Mouse (Mus musculus): ENCODE measurements around the gene Miga1.
"Not testable (repeated sequence)": the region's sequence is repeated elsewhere in the genome, so short reads cannot be mapped to it uniquely, and the experiment has no call there.

The Miga1 gene

DNA sequence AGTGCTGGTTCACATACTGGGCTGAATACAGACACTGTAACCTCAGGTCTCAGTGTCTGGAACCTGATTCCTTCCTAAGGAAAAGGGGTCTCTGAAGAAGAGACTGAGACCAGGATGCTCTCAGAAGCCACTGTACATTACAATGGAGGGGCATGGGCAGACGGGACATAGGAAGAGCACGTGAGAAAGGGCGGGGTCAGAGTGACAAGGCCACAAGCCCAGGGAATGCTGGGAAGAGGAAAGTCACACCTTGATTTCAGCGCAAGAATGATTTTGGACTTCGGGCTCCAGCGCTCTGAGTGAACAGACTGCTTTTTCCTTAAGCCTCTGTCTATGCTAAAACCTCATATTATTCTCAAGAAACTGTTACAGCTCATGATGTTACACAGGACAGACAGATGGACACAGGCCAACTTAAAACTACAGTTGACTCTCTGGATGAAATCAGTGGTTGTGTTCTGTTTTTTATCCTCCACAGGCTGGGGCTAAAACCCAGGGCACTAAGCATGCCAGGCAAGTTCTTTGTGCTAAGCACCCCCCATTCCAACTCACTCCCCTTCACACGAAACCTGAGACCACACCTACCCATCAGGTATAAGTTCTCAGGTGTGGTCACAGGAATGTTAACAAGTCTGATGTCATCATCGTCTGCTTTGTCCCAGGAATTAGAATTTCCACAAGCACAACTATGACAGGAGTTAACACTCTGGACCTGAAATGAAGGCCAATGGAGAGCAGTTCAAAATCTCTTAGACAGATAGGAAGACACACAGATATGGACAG lies 18.3 kb downstream of the Miga1 start:
- DNase-seq (ENCODE audit: low spot score): no peak

DNA sequence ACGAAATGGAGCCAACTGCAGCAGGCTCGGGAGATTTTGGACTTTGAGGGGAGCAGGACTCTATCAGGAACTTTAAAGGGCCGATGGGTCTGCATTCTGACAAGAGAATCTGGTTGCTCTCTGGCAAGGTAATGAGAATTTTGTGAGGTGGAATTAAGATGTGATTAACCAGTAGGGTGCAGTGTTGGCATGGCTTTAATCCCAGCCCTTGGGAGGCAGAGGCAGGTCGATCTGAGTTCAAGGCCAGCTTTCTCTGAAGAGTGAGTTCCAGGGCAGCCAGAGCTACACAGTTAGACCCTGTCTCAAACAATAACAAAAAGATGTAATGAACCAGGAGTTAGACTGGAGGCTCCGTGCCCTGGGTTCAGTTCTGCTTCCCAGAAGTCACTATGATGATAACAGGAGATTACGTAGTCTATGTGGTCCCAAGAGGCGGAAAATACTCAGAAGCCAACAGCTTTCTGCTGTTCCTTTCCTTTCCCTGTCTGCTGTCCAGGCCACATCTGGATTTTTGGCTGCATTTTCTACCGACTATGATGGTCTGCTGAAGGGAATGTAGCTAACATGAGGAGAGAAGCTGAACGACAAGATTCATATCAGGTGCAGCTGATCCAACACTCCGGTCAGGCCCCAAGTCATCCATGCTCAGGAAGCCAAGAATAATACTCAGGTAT lies 19.1 kb downstream of the Miga1 start:
- DNase-seq (ENCODE audit: low spot score): no peak

DNA sequence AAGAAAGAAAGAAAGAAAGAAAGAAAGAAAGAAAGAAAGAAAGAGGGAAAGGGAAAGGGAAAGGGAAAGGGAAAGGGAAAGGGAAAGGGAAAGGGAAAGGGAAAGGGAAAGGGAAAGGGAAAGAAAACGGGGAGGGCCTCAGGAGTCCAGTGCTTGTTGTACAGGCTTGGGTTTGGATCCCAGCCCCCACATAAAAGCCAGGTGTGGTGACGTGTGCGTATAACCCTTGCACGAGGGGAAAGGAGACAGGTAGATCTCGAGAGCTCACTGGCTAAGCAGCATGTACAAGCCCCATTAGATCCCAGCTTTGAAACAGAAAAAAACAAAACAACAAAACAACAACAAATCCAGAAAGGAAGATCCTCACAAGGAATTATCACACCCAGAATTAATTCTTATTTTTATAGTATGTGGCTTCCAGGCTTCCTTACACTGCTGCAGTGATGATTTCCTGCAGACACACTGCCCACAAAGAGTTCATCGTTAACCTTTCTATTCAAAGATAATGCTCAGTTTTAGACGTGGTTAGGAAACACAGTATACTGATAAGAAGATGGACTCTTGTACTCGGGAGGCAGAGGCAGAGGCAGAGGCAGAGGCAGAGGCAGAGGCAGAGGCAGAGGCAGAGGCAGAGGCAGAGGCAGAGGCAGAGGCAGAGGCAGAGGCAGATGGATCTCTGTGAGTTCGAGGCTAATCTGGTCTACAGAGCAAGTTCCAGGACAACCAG lies 23.6 kb downstream of the Miga1 start:
- not testable (repeated sequence) for DNase-seq (ENCODE audit: low spot score)

DNA sequence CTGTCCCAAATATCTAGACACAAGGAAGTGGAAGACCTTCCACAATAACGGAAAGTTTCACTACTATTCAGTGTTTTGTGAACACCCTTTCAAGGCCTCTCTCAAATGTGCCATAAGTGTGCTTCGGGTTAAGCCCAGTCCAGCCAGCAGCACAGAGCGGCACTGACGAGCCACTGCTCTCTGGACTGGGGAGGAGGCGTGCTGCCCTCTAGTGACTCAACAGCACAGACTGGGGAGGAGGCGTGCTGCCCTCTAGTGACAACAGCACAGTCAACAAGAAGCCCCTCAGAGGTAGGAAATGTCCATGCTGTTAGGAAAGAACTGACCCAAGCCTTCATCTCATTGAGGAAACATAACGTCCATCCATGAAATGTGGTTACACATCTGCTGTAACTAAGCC lies 24.6 kb downstream of the Miga1 start:
- DNase-seq (ENCODE audit: low spot score): peak; percentile 42

DNA sequence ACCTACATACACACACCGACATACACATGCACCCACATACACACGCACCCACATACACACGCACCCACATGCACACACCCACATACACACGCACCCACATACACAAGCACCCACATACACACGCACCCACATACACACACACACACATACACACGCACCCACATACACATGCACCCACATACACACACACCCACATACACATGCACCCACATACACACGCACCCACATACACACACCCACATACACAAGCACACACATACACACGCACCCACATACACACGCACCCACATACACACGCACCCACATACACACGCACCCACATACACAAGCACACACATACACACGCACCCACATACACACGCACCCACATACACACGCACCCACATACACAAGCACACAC lies 25.5 kb downstream of the Miga1 start:
- DNase-seq (ENCODE audit: low spot score): not testable (repeated sequence)

DNA sequence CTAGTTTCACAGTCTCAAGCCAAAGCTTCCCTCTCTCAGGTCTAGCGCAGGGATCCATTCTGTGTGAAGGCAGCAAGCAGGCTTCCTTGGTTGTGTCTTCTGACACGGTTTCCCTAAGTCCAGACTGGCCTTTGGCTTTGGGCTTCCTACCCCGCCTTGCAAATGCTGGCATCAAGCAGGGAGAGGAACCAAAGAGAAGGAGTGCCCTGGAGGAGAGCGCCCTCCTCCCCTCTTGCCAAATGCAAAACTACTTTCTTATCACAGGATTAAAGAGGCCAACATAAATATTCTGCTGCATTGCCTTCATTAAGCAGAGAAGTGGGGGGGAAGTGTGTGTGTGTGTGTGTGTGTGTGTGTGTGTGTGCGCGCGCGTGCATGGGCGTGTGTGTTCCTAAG lies 31.0 kb downstream of the Miga1 start:
- no peak for DNase-seq (ENCODE audit: low spot score)

DNA sequence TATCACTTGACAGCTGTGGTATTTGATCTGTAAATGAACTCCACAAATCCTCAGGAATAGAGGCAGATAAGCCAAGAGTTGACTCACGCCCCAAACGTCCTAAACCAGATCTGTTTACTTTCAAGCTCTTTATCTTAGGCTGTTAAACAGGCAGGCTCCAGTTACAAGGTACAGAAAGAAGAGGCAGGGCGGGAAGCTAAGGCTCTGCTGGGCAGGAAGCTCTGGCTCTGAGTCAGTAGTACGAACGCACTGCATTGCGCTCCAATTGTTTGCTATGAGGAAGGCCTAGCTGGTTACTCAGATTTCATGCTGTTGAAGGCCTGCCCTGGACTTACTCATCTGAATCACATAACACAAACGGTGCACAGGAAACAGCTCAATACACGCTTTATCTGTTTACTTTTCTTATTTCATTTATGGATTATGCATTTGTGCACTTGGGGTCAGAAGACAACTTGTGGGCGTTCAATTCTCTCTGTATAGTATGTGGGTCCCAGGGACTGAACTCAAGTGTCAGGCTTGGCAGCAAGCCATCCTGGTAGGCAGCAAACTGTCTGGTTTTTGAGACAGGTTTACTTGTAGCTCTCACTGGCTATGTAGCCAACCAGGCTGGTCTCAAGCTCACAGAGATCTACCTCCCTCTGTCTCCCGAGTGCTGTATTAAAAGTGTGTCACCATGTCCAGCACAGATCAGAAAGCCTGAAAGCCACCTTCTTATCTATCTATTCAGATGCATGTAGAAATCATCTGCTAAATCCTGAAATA lies 31.5 kb downstream of the Miga1 start:
- DNase-seq (ENCODE audit: low spot score): peak; percentile 64

DNA sequence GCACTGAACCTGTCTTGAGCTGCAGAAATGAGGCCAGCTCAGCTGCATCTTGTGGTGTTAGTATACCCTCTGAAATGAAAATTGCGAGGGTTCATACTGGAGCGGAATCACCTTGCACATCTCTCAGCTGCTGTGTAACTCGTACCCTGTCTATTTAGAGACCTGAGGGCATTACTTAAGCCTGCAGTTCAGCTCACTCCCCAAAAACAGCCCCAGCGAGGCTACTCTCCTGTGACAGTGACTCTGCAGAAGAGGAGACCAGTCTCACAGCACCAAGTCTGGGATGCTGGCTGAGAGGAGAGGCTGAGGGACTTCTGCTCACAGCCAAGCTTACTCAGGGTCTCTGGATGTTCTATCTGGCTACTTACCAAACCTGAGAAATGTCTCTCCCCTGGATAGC lies 34.2 kb downstream of the Miga1 start:
- DNase-seq (ENCODE audit: low spot score): no peak

DNA sequence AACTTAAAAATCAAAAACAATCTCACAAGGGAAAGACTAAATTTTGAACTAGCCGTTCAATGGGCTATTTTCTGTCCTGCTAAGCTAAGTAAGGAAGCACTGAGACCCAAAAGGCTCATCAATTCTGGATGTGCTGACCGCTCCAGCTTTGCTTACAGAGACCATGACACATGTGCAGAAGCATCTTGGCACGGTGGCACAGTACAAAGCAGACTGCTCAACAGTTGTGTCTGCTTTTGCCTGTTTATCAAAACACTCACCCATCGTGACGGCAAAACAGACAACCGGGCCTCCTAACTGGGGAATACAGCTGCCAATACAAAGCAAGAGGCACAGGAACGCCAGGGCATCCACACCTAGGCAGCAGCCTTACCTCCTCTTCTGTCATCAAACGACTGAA lies 35.1 kb downstream of the Miga1 start:
- DNase-seq (ENCODE audit: low spot score): no peak

DNA sequence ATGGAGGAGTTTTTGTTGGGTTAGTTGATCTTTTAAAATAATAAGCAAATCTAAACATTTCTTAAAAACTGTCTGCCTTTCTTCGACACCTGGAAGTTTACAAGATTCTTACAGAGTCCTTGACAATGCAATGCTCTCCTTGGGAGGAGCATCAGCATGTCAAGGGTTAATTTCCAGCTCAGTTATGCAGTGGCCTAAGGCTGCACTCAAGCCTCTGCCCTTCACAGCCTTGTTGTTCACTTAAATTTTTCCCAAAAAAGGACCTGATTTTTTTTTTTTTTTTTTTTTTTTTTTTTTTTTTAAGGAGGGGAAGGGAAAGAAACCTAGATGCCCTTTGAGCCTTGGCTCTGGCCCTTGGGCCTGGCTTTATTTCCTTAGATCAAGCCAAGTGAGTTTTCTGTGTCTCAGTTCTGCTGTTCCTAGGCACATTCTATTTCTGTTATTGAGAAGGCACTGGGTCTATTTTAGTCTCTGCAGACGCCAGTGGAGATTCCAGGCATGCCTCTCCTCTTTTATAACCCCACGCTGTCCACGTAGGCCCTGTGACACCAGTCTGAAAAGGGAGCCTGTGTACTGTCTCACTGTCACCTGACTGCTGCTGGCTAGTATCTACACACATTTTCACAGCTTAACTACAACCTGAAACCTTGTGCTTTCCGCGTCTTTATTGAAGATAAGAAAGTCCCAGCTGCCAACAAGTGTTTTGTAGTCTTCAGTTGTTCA lies 36.0 kb downstream of the Miga1 start:
- no peak for DNase-seq (ENCODE audit: low spot score)

DNA sequence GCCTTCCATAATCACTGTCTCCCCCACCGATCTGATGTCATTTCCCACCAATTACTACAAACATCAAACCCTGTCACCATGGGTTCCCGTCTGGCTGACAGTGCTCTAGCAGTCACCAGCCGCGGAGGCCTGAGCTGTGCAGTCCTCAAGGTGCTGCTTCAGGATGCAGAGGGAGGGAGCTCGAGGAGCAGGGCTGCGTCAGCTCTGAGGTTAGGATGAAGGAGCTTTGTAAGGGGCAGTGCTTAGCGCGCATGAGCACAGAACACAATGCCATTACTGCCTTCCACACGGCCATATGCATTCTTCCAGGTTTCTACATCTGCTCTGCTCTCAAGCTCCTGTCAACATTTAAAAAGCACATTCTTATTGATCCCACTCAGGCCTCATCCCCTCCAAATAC lies 37.2 kb downstream of the Miga1 start:
- no peak for DNase-seq (ENCODE audit: low spot score)

DNA sequence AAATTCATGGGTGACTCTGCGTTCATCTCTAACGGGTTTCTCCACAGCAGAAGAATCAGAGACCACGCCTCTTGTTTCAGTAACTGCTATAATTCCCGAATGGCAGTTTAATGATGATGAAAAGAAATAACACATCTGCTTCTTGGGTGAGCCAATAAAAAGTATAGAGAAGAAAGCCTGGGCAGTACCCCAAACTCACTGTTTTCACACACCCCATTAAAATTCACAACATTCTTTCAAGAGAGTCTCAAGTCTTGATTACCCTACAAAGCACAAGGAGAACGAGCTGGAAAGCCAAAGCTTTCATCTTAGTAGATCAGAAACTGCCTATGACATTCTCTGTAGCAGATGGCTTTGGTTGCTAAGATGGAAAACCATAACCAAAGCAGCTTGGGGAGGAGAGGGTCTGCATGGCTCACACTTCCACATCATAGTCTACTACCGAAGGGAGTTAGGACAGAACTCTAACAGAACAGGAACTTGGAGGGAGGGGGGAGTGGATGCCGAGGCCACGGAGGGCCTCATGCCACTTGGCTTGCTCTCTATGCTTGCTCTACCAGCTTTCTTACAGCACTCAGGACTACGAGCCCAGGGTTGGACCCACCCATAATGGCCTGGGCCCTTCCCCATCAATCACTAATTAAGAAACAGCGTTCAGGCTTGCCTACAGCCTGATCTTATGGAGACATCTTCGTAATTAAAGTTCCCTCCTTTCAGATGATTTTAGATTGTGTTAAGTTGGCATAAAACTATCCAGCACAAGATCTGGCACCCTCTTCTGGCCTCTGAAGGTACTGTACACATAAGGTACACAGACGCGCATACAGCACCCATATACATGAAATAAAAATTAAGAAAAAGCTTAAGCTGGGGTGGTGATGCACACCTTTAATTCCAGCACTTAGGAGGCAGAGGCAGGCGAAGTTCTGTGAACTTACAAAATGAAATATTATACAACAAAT lies 39.5 kb downstream of the Miga1 start:
- no peak for DNase-seq (ENCODE audit: low spot score)

DNA sequence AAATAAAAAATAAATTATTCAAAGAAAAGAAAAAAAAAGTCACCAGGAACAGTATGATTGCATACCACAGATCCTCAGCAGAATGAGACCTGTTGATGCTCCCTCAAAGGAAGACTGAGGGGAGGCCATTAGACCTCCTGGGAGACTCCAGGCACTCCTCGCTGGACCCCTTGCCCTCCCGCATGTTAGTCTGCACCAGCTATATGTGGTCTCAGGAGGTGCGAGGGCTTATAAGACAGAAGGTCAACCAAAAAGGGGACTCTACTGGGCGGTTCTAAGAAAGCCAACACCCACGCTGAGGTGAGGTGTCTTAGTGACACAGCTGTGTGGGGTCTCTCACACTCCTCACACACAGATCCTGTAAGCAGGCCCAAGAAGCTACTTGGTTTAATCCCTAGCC lies 44.3 kb downstream of the Miga1 start:
- DNase-seq (ENCODE audit: low spot score): no peak

DNA sequence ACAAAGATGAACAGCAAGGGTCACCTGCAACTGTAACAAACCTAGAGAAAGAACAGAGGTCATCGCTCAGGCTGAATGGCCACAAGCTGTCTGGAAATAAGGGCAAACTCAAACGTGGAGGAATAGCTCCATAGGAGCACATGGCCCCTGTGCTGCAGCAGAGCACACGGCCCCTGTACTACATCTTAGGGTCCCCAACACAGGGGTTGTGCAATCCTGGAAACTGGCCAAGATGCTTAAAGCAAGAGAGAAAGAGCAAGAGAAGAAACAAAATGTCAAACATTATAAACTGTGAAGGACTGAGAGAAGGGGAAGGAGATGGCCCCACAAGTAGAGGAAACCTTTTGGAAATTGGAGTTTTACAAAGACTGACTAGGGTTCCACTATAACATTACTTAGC lies 45.8 kb downstream of the Miga1 start:
- no peak for DNase-seq (ENCODE audit: low spot score)

DNA sequence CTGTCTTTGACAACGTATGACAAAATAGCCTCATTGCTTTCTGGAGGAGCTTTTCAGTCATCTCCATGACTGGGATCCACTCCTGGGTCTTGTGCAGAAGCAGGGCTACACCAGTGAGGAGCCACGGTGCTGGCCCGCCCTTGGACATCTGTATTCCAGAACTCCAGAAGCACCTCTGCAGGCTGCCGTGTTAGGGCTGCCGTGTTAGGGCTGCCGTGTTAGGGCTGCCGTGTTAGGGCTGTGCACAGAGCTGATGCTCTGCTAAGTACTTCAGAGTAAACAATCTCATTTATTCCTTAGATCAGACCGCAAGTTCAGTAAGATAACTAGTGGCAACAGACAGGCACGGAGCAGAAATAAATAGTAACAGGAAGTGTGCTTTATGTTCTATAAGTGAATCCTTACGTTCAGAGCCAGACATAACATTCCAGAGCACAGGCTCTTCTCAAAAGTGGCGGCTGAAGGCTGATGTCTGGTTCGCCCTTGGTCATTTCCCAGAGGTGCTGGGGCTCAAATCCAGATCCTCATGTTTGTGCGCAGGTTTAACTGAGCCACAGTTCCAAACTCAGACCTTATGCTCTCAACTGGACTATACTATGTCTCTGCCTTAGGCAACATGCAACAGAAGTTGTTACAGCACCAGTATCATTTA lies 46.6 kb downstream of the Miga1 start:
- DNase-seq (ENCODE audit: low spot score): no peak

DNA sequence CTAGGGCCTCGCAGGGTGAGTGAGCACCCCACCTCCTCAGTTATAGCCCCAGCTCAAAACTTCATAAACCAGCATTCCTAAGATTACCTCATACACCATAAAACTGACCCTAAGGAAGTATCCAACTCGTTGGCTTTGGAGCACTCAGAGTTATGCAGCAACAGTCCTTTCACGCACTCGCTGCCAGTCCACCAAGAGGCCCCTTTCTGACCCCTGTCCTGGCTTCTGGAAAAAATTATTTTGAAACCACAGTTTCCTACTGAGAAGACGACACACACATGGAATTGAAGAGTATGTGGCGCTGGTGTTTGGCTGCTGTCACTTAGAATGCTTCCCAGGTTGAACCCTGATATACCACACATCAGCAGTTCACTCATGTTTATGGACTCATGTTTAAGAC lies 48.3 kb downstream of the Miga1 start:
- no peak for DNase-seq (ENCODE audit: low spot score)

DNA sequence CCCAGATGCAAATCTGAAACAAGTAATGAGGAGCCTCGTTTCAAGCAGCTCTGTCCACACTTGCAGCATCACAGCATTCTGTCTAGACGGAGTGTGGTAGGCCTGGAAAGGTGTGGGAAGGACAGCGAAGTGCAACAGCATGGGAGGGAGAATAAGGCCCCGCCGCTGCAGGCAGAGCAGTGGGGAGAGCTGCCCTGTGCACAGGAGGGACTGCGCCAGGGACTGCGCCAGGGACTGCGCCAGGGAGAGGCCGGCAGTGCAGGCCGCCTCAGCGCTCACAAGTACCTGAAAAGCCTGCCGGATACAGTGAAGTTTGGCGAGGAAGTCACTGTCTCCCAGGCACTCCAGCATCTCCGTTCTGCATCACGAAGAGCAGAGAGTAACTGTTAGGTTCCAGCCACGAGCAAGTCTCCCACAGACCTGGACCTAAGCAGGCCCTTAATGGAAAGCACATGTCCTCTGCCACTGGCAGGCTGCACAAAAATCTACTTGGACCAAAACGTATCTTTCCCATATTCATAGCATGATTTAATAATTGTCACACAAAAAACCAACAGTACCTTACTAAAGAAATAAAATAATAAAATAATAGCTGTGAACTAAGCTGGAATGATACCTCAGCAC lies 49.9 kb downstream of the Miga1 start:
- DNase-seq (ENCODE audit: low spot score): no peak

DNA sequence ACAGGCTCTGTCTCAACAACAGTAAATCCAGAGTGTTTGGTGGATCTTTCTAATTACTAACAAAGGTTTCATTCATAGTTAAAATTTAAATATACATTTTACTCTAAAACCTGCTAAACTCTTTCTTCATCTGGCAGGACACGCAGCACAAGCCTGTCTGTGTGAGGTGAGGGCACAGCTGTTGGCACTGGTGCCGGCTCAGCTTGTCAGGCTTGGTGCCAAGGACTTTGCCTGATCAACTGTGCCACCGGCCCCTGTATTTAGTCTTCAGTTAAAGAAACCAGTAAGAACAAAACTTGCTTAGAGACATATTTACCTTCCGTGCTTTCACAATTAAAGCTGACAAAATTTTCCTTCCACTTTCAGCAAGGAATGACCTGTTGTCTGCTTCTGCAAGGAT lies 51.5 kb downstream of the Miga1 start:
- DNase-seq (ENCODE audit: low spot score): no peak

DNA sequence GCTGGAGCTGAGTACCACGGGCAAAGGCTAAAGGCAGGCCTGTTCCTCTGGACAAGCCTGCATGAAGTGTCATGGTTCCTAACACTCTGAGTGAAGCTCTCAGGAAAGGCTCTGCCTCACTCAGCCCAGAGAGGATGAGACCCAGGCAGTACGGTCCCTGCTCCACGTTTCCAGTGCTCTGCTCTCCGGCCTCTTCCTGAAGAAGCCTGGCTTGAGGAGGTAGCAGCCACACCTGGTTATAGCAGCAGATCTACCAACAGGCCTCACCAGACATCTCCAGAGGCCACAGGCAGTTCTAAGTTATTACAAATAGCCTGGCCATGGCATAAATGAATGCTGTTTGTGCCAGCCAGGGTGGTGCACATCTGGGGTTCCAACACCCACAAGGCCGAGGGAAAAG lies 51.9 kb downstream of the Miga1 start:
- no peak for DNase-seq (ENCODE audit: low spot score)

DNA sequence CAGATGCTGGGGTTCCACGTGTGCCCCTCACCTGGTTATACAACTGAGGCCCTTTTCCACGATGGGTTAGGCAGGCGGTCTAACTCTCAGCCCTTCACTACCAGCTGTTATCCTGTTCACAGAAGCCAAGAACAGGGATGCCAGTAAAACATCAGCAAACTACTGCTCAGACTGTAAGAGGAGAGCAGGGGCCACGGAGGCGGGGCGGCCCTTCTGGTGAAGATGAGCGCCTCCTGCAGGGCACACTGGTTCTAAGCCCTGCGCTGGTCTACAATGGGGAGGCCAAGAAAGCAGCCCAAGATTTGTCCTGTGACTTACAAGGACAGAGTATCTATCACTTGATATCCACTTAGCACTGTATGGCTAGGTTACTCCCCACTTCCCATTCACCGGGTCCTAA lies 52.4 kb downstream of the Miga1 start:
- no peak for DNase-seq (ENCODE audit: low spot score)
